Mouse (Mus musculus): ENCODE measurements around the gene Jph3.

The Jph3 gene

DNA sequence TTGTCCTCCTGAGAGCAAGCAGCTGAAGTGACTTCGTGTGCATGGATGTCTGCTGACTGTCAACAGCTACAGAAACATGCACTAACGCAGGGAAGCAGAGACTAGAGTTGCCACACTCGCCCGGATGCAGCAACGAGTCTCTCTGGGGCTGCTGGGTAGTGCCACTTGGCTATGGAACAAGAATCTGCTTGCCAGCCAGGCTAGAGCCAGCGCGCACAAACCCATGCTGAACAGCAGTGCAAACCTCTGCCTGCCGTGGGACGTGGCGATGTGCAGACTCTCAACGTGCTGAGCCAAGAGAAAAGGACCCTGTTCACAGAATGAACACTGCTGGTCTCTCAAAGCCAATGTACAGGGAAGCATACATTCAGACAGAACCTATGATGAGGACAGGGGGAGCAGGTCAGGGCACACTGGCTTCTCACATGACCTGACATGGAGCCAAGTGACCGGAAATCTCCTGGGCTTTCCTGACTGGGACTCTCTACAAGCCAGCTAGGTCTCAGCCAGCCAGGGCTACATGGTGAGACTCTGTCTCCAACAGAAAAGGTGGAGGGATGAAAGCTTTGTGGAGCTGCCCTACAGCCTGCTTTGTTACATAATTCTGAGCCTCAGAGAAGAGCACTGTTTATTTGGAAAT, 82.6 kb downstream of the Jph3 start:
- in situ Hi-C loops (cut with MboI; ENCODE audit: low pct_unique_long_range_greater_than_20kb in 1 of 2, low sequenced_read_pairs in 2 of 2, unreplicated experiment in 1 of 2), result no loop called here

DNA sequence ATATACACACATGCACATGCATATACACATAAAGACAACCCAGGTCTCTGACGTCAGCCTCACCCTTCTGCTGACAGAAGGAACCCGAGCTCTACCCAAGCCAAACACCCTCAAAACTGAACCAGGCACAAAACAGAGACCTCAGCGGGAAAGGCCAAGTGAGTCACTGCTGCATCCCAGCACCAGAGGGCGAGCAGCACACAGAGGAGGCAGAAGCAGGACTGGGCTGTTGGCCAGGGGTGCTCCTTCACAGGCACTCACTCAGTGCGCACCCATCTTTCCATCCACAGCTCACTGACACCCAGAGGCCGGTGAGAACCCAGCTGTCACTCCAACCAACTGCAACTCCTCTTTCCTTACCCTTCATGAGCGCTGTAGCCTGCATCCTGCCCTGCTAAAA, 88.8 kb downstream of the Jph3 start:
- in situ Hi-C loops (cut with MboI; ENCODE audit: low pct_unique_long_range_greater_than_20kb in 1 of 2, low sequenced_read_pairs in 2 of 2, unreplicated experiment in 1 of 2), result no loop called here

DNA sequence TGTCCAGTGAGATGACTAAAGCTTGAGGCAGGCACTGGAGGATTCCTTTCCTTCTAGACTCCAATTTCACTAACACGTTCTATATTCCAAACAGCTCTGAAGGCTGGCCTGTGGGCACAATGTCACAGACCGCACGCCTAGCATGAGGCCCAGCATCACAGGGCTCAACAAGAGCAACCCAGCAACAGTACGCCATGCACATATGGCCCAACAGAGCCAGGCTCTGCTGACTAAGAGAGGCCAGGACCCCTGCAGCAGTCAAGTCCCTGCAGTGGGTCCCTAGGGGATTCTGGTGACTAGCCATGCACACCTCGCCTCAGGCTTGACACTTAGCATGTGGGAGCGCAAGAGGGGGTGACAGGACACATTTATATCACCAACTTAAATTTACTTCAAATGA, 91.4 kb downstream of the Jph3 start:
- in situ Hi-C loops (cut with MboI; ENCODE audit: low pct_unique_long_range_greater_than_20kb in 1 of 2, low sequenced_read_pairs in 2 of 2, unreplicated experiment in 1 of 2), result no loop called here

DNA sequence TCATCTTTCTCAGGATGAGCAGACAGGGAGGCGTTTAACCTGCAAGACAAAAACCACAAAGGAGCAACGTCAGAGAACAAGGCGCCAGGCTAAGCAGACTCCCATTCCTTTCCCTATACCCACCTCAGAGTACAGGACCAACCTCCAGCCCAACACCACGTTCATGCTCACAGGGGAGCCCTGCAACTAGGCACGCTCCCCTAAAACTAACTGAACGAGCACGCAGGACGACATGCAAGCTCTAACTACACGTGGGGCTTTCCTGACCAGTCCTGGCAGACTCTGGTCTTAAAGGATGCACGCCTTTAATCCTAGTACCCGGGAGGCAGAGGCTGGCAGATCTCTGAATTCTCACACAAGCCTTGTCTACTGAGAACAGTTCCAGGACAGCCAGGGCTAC, 91.9 kb downstream of the Jph3 start:
- in situ Hi-C loops (cut with MboI; ENCODE audit: low pct_unique_long_range_greater_than_20kb in 1 of 2, low sequenced_read_pairs in 2 of 2, unreplicated experiment in 1 of 2), result no loop called here

DNA sequence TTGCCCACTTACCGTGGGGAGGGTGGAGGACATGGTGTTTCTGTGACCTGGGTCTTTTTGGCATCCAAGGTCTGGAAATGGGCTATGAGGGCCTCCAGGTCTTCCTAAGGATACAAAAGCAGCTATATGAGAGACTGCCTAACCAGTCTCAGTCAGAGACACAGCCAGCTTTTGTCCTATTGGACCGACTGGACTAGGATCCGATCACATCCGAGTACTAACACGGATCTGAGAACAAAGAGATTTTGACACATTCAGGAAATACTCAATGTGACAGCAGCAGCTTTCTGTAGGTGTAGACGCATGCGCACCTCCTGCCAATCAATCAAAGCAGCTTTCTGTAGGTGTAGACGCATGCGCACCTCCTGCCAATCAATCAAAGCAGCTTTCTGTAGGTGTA, 92.3 kb downstream of the Jph3 start:
- in situ Hi-C loops (cut with MboI; ENCODE audit: low pct_unique_long_range_greater_than_20kb in 1 of 2, low sequenced_read_pairs in 2 of 2, unreplicated experiment in 1 of 2), result no loop called here

DNA sequence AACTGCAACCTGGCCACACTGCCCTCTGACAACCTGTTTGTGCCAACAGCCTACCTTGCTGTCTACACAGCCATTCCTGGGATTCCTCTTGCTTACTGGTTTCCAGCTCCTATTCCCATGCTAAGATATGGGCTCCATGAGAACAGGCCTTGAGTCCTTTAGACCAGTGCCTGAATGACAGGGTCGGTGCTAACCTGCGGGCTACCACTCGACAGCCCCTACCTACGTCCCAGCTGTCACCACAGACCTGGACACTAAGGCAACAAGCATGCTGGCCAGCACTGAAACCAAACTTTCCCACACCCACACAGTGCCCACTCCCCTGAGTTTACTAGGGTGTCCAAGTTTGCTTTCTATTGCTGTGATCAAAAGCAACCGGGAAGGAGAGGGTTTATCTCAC, 98.3 kb downstream of the Jph3 start:
- in situ Hi-C loops (cut with MboI; ENCODE audit: low pct_unique_long_range_greater_than_20kb in 1 of 2, low sequenced_read_pairs in 2 of 2, unreplicated experiment in 1 of 2), result no loop called here

DNA sequence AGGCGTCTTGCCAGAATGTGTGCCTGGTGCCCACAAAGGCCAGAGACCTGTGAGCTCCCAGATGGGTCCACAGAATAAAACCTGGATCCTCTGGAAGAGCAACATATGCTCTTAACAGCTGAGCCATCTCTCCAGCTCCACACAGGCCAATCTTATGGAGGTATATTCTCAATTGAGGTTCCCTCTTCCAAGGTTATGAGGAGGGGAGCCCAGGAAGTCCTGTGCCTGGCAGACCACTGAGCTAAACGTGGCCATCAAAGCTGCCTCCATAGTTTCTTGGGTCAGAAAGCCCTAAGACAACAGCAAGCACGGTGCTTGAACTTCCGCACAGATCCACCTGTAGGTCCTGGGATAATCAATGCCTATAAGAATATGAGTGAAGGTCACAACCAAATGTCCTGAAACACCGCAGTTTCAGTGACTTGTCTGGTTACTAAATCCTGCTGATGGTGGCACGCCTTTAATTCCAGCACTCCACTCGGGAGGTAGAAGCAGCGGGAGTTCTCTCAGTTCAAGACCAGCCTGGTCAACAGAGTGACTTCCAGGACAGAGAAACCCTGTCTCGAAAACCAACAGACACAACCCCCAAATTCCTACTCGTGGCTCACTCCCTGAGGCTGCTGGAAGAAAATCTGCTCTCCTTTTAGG, 99.1 kb downstream of the Jph3 start:
- in situ Hi-C loops (cut with MboI; ENCODE audit: low pct_unique_long_range_greater_than_20kb in 1 of 2, low sequenced_read_pairs in 2 of 2, unreplicated experiment in 1 of 2), result no loop called here

DNA sequence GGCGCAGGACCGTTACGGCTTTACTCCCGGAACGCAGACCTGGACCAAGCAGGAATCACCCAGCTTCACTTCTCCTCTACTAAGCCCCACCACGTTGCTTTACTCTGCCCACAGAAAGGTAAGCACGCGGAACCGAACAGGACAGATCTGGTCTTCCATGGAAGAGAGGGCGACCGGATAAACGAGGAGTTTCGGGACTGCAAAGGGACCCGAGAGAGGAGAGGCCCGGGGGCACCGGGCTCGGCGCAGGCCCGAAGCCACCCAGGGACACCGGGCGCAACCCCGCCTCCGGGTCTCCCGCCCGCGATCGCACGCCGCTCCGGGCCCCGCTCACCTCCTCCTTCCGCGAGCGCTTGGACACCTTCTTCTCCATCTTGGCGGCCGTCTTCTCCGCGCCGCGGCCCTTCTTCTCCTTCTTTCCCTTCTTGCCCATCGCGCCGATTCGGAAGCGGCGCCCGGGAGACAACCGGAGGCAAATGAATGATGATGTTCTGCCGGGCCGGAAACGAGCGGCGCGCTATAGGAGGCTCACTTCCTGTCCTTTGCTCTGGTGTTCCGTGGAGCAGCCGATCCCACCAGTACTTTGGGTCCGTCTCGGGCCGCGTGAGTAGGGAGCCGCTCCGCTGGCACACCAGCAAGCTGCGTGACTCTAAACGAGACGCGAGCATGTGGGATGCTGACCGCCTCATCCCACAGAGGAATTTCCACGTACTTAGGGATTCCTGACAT, 99.8 kb downstream of the Jph3 start, which contains the start of gene Klhdc4:
TSS of gene Klhdc4 (minus strand) at position 522 of the 729 bp plus-strand sequence.
- in situ Hi-C loops (cut with MboI; ENCODE audit: low pct_unique_long_range_greater_than_20kb in 1 of 2, low sequenced_read_pairs in 2 of 2, unreplicated experiment in 1 of 2), result no loop called here

DNA sequence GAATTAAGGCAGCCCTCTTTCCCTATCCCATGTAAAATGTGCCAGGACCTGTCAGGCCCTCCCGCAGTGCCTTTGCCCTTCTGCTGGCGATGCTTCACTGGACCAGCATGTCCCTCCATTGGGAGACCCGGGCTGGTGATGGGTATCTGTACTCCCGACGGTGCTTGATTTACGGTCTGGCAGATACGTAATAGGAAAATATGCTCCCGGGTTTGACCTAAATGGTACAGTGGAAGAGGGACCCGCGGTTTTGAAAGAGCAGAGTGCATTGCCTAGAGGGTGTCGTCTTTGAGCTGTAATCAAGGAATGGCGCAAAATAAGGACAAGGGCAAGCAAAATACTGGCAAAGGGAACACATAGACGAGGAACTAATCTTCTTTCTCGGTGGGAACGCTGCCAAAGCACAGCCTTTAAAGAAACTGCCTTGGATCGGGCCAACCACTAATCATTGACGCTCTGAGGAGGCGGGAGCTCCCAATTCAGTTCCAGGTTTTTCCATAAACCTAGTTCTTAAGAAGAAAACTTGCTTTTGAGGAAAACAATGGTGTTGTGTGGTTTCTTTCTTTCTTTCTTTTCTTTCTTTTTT, 100.4 kb downstream of the Jph3 start:
- in situ Hi-C loops (cut with MboI; ENCODE audit: low pct_unique_long_range_greater_than_20kb in 1 of 2, low sequenced_read_pairs in 2 of 2, unreplicated experiment in 1 of 2), result no loop called here

DNA sequence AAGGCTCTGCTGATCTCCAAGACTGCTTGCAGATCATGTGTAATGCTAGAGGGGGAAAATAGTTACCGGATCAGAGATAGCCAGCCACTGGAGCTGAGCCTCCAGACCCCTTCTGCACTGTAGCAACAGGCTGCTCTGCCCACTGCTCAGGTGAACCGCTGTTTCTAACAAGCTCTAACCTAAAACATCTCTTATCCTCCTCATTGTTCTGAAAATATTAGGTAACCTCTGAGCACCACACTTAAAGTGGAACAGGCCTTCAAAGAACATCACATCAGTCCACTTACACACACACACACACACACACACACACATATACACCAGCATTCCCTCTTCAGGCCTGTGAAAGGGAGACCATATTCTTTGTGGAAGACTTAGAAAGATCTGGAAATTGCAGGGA, 102.6 kb downstream of the Jph3 start:
- in situ Hi-C loops (cut with MboI; ENCODE audit: low pct_unique_long_range_greater_than_20kb in 1 of 2, low sequenced_read_pairs in 2 of 2, unreplicated experiment in 1 of 2), result no loop called here

DNA sequence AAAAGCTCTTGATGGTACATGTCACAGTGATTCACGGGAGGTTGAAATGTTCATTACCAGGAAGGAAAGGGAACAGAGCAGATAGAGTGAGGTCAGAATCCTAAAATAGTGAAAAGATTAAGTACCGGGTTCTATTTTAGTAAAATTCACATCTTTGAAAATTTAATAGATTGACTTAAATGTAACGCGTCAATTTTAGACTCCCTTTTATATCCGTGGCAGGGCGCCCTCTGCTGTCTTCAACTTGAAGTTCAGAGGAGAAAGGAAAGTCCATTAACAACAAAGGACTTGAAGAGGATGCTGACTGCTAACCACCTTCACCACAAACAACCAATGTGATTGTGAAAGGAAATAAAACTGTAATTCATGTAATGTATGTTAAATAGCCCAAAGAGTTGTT, 103.1 kb downstream of the Jph3 start:
- in situ Hi-C loops (cut with MboI; ENCODE audit: low pct_unique_long_range_greater_than_20kb in 1 of 2, low sequenced_read_pairs in 2 of 2, unreplicated experiment in 1 of 2), result no loop called here

DNA sequence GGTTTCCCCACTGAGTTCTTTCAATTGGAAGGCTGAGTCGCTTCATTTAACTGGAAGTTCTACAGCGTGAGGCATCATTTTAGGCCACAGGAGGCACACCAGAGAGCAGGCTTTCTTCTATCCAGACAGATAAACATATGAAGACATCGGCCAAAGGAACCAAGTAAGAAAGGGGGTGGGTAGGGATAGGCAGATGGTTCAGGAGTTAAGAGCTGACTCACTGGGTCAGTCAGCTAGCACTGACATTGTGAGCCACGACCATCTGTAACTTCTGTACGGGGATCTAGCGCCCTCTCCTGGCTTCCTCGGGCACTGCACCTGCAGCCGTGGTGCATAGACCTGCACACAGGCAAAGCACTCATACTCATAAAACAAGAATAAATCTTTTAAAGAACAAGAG, 111.8 kb downstream of the Jph3 start:
- in situ Hi-C loops (cut with MboI; ENCODE audit: low pct_unique_long_range_greater_than_20kb in 1 of 2, low sequenced_read_pairs in 2 of 2, unreplicated experiment in 1 of 2), result no loop called here

DNA sequence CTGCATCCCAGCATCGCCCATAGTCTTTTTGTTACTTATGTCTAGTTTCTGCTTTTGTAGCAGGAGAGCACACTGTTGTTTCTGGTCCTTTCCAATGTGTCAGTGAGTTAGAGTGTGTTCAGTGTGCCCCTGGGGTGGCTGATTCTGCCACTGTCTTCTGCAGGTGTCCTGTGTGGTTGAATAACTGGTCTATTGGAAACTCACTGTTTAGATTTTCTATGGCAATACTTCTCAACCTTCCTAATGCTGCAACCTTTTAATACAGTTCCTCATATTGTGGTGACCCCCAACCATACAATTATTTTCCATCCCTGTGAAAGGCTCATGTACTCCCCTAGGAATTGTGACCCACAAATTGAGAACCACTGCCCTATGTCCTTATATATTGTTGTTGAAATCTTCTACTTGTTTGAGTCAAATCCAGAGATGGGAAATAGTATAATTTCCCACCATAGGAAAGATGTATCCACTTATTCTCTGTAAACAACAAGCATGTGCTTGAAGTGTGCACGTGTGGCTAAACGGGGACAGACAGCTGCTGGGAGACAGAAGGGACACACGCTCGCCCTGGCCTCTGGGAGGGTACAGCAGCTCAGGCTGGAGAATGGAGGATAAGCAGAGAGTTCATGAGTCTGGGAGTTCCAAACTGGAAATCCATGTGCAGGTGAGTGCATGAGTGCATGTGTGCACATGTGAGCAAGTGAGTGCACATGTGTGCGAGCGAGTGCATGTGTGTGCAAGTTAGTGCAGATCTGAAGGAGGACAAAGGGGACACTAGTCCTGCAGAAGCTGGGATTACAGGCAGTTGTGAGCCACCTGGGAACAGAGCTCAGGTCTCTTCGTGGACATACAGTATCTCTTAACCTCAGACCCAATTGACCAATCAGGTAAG, 112.9 kb downstream of the Jph3 start:
- in situ Hi-C loops (cut with MboI; ENCODE audit: low pct_unique_long_range_greater_than_20kb in 1 of 2, low sequenced_read_pairs in 2 of 2, unreplicated experiment in 1 of 2), result no loop called here

DNA sequence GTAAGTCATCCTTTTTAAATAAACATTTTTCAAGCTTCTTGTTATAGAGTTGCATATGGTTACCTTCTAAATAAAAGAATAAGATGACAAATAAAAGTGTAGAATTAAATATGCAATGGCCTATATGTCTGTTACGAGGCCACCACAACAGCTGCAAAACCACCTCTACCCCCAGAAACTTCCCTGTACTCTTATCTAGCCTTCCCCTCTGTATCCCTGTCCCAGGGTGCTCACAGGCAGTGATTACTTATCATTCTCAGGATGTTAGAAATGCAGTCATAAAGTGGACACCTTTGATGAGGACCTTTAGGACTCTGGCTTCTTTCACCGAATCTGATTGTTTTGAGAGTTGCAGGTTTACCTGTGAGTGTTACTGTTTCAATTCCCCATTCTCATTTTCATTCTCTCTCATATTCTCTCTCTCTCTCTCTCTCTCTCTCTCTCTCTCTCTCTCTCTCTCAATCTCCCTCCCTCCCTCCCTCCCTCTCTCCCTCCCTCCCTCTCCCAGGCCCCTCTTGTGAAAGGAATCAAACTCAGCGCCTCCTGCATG, 113.8 kb downstream of the Jph3 start:
- in situ Hi-C loops (cut with MboI; ENCODE audit: low pct_unique_long_range_greater_than_20kb in 1 of 2, low sequenced_read_pairs in 2 of 2, unreplicated experiment in 1 of 2), result no loop called here
